Mouse (Mus musculus) heart, embryonic 16.5 days (tissue): Measurements from ENCODE around the gene Gcm2. TPM values are rescaled to one million over a fixed set of nuclear protein-coding genes. Genes with fewer than 3 reads are reported as not detected.
A peak's percentile ranks its signal among the peaks of the same experiment; 100 is the strongest.

Experiments
- ATAC-seq: fragments of 200-750 bp; cut with Nextera tagmentation; replicated peaks from 2 replicates; pipeline ENCODE4 v1.8.0; 2017; ENCODE audit warnings: moderate number of reproducible peaks; ENCODE audit not compliant: insufficient read depth, low FRiP score; ENCODE audit errors: extremely low read depth
- H3K27ac ChIP-seq: fragments of 300-500 bp; sonication (generic); 2 replicates; pipeline ENCODE4 v1.5.1; 2014; ENCODE audit warnings: mild to moderate bottlenecking, low read length, control low read depth, moderate library complexity
- H3K27me3 ChIP-seq: fragments of 300-500 bp; sonication (generic); 2 replicates; pipeline ENCODE4 v1.6.1; 2014; ENCODE audit warnings: low read length, mixed read lengths; ENCODE audit not compliant: control insufficient read depth, insufficient read depth
- H3K36me3 ChIP-seq: fragments of 300-500 bp; sonication (generic); 2 replicates; pipeline ENCODE4 v1.6.1; 2014; ENCODE audit not compliant: control insufficient read depth, insufficient read depth
- H3K4me1 ChIP-seq: fragments of 300-500 bp; sonication (generic); 2 replicates; pipeline ENCODE4 v1.6.1; 2014; ENCODE audit warnings: low read length, mixed read lengths; ENCODE audit not compliant: control insufficient read depth, insufficient read depth
- H3K4me2 ChIP-seq: fragments of 300-500 bp; sonication (generic); 2 replicates; pipeline ENCODE4 v1.6.1; 2014; ENCODE audit warnings: low read depth, mild to moderate bottlenecking, control low read depth, low read length
- H3K4me3 ChIP-seq: fragments of 300-500 bp; sonication (generic); 2 replicates; pipeline ENCODE4 v1.5.1; 2014; ENCODE audit warnings: mild to moderate bottlenecking, control low read depth, low read length
- H3K9ac ChIP-seq: fragments of 300-500 bp; sonication (generic); 2 replicates; pipeline ENCODE4 v1.6.1; 2014; ENCODE audit warnings: low read length, control low read depth
- H3K9me3 ChIP-seq: fragments of 300-500 bp; sonication (generic); replicated peaks from 2 replicates; pipeline ENCODE4 v1.6.1; 2016; ENCODE audit warnings: low read length; ENCODE audit not compliant: control insufficient read depth
- WGBS: fragments of 180-500 bp; shearing (Covaris S2); extraction: QIAGEN DNeasy Blood & Tissue Kit; methylation state at CpG from one replicate; pipeline ENCODE4 v1.1.7; 2014; 5-methylcytosine and 5-hydroxymethylcytosine counted together
- polyA plus RNA-seq: library from polyadenylated mRNA; unstranded; fragments of >200 nt; fragmentation: Nextera tagmentation; extraction: Ambion mirVana; gene quantifications from 2 replicates; pipeline ENCODE4 v1.2.1, GENCODE M21; 2015

The Gcm2 gene
- polyA plus RNA-seq, 1 experiment from 2014 or later = not detected

DNA sequence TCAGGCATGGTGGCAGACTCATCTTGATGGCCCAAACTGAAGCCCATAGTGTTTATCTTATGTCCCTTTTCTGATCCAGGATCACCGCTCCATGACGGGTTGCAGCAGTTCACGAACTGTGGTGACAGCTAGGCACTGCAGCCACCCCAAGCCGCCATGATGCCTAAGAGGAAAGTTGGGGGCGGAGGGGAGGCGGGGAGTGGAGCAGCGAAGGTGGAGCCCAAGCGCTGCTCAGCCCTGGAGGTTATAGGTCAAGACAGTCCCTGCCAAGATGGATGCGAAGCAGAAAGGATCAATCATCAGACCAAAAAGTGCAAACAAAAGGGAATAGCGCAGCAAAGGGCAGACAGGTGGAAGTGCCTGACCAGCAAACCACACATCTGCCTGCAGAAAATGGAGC is 19.6 kb downstream of the Gcm2 start:
- Histone ChIP-seq H3K4me3 (no peak overlapping the region), H3K27me3 (no peaks in the 10 kb centered on the region), H3K27ac (no peak overlapping the region), H3K36me3 (no peaks in the 10 kb centered on the region), H3K9me3 (no peaks in the 10 kb centered on the region), H3K9ac (no peak overlapping the region), H3K4me1 (no peaks in the 10 kb centered on the region), H3K4me2 (no peak overlapping the region)
- no peak for ATAC-seq
- 32% methylated on average over 10 of the region's 10 CpGs for WGBS

DNA sequence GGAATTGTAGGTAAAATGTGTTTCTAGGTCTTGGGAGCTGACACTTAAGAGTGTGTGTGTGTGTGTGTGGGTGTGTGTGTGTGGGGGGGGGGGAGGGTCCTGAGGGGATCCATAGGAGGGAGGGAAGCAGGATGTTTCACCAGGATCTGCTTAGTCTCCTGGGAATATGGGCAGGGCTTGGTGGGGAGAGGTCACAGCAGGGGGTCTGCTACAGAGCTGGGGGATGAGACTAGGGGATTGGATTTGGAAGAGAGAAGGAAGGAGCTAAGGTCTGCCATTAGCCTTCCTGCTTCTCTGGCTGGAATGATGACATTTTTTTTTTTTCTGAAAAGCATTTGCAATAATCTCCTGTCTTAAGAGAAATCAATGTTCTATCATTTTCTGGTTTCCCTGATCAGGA is 22.1 kb downstream of the Gcm2 start:
- H3K4me1 ChIP-seq = no peaks in the 10 kb centered on the region
- no peak overlapping the region for H3K27ac ChIP-seq
- H3K27me3 ChIP-seq = no peaks in the 10 kb centered on the region
- H3K4me2 ChIP-seq = no peak overlapping the region
- no peak overlapping the region for H3K9ac ChIP-seq
- no peaks in the 10 kb centered on the region for H3K36me3 ChIP-seq
- H3K4me3 ChIP-seq = no peak overlapping the region
- H3K9me3 ChIP-seq = no peaks in the 10 kb centered on the region
- ATAC-seq = no peak

GRCm38 (mm10) chr13:41085140-41085539 is 25.7 kb downstream of the Gcm2 start:
- Histone ChIP-seq H3K4me1 (no peaks in the 10 kb centered on the region), H3K9me3 (no peaks in the 10 kb centered on the region), H3K27me3 (peaks cover 5% of the 10 kb centered on the region; the same call in 1 of the 2 replicates), H3K9ac (no peak overlapping the region), H3K36me3 (no peaks in the 10 kb centered on the region), H3K4me2 (no peak overlapping the region), H3K4me3 (no peak overlapping the region), H3K27ac (no peak overlapping the region)
- no peak for ATAC-seq
- WGBS = 5% methylated on average over 2 of the region's 2 CpGs

GRCm38 (mm10) chr13:41084521-41084920 is 26.3 kb downstream of the Gcm2 start:
- ATAC-seq = no peak
- no peak overlapping the region for H3K27ac ChIP-seq
- H3K27me3 ChIP-seq = peaks cover 9% of the 10 kb centered on the region
- no peaks in the 10 kb centered on the region for H3K9me3 ChIP-seq
- WGBS = 79% methylated on average over 3 of the region's 3 CpGs
- no peaks in the 10 kb centered on the region for H3K36me3 ChIP-seq
- no peak overlapping the region for H3K4me3 ChIP-seq
- H3K4me2 ChIP-seq = no peak overlapping the region
- H3K4me1 ChIP-seq = peaks cover 1% of the 10 kb centered on the region; the same call in 1 of the 2 replicates
- H3K9ac ChIP-seq = no peak overlapping the region

GRCm38 (mm10) chr13:41080700-41081099 is 30.1 kb downstream of the Gcm2 start:
- no peaks in the 10 kb centered on the region for H3K36me3 ChIP-seq
- H3K4me3 ChIP-seq = no peak overlapping the region
- H3K27me3 ChIP-seq = peaks cover 24% of the 10 kb centered on the region
- ATAC-seq = no peak
- no peak overlapping the region for H3K9ac ChIP-seq
- WGBS = 87% methylated on average over 6 of the region's 6 CpGs
- no peak overlapping the region for H3K4me2 ChIP-seq
- no peak overlapping the region for H3K27ac ChIP-seq
- H3K9me3 ChIP-seq = no peaks in the 10 kb centered on the region
- H3K4me1 ChIP-seq = peaks cover 6% of the 10 kb centered on the region; the same call in 1 of the 2 replicates

- Histone ChIP-seq H3K9ac (no peak overlapping the region), H3K36me3 (no peaks in the 10 kb centered on the region), H3K4me1 (peaks cover 6% of the 10 kb centered on the region; the same call in 1 of the 2 replicates), H3K4me2 (peak overlapping the region; percentile 90), H3K4me3 (no peak overlapping the region; the same call in 1 of the 2 replicates), H3K27me3 (peaks cover 24% of the 10 kb centered on the region), H3K9me3 (no peaks in the 10 kb centered on the region), H3K27ac (no peak overlapping the region)
- WGBS = 59% methylated on average over 5 of the region's 5 CpGs
- no peak for ATAC-seq
Measured at GRCm38 (mm10) chr13:41079859-41080258, 31.0 kb downstream of the Gcm2 start.

DNA sequence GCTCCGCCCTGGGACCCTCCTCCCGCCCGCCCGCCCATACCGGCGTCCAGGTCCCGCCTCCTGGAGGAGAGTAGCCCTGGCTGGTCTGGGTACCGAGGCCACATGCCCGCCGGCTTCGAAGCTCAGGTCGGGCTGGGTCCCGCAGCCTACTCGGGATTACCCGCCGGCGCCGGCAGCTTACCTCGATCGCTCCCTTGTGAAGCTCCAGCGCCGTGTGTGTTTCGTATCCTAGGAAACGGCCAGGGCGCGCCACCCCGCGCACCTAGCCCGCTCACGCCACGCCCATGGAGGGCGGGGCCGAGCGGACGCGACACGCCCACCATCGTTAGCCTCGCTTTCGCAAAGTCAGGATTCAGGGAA is 31.4 kb downstream of the Gcm2 start, which contains the start of gene Mak:
Gene Mak (minus strand): TSS at position 286 of the 360 bp plus-strand sequence.
- WGBS = under 1% methylated on average over 40 of the region's 40 CpGs
- ATAC-seq = peak; percentile 67
- Histone ChIP-seq H3K9me3 (no peaks in the 10 kb centered on the region), H3K9ac (peak within 1 kb of the TSS; percentile 15; the same call in 1 of the 2 replicates), H3K27me3 (peaks cover 24% of the 10 kb centered on the region), H3K4me3 (peak within 1 kb of the TSS; percentile 51), H3K27ac (no peak within 1 kb of the TSS), H3K4me1 (peaks cover 6% of the 10 kb centered on the region; the same call in 1 of the 2 replicates), H3K36me3 (no peaks in the 10 kb centered on the region), H3K4me2 (peak within 1 kb of the TSS; percentile 90)

- H3K4me3 ChIP-seq = peak overlapping the region; percentile 51
- H3K9ac ChIP-seq = peak overlapping the region; percentile 15; the same call in 1 of the 2 replicates
- H3K4me1 ChIP-seq = peaks cover 6% of the 10 kb centered on the region; the same call in 1 of the 2 replicates
- H3K4me2 ChIP-seq = peak overlapping the region; percentile 90
- H3K27me3 ChIP-seq = peaks cover 24% of the 10 kb centered on the region
- peak; percentile 10; the same call in 1 of the 2 replicates for ATAC-seq
- WGBS = 10% methylated on average over 24 of the region's 24 CpGs
- no peaks in the 10 kb centered on the region for H3K9me3 ChIP-seq
- H3K27ac ChIP-seq = no peak overlapping the region
- no peaks in the 10 kb centered on the region for H3K36me3 ChIP-seq
Measured at GRCm38 (mm10) chr13:41078690-41079420, 32.0 kb downstream of the Gcm2 start.

DNA sequence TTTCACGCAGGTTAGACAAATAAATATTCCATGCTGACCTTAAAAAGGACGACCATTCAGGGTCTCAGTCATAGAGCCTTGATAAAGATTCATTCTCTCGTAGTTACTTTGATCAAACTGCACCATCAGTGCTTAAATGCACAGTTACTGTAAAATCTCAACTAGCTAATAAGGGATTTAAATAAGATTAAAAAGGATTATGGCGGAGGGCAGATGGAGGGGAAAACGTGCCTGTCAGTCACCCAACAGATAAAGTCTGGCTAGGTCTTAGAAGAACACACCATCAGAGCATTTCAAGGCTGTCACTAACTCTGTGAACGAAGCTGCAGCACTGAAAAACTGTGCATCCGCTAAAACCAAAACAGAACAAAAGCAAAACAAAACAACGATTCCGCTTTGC is 32.9 kb downstream of the Gcm2 start:
- 59% methylated on average over 9 of the region's 9 CpGs for WGBS
- Histone ChIP-seq H3K27ac (no peak overlapping the region), H3K36me3 (no peaks in the 10 kb centered on the region), H3K4me2 (no peak overlapping the region), H3K9ac (no peak overlapping the region), H3K4me3 (no peak overlapping the region), H3K27me3 (peaks cover 24% of the 10 kb centered on the region), H3K4me1 (peaks cover 6% of the 10 kb centered on the region; the same call in 1 of the 2 replicates), H3K9me3 (no peaks in the 10 kb centered on the region)
- no peak for ATAC-seq
